Mouse (Mus musculus): ENCODE measurements around the gene Cad. TPM values are rescaled to one million over a fixed set of nuclear protein-coding genes. Genes with fewer than 3 reads are reported as not detected.
A peak's percentile ranks its signal among the peaks of the same experiment; 100 is the strongest.
"Not testable (repeated sequence)": the region's sequence is repeated elsewhere in the genome, so short reads cannot be mapped to it uniquely, and the experiment has no call there.

Gene Cad
- 11.6 and 13.5 TPM in 2 replicates for polyA plus RNA-seq (2015; fragmentation: Nextera tagmentation; extraction: Ambion mirVana)

DNA sequence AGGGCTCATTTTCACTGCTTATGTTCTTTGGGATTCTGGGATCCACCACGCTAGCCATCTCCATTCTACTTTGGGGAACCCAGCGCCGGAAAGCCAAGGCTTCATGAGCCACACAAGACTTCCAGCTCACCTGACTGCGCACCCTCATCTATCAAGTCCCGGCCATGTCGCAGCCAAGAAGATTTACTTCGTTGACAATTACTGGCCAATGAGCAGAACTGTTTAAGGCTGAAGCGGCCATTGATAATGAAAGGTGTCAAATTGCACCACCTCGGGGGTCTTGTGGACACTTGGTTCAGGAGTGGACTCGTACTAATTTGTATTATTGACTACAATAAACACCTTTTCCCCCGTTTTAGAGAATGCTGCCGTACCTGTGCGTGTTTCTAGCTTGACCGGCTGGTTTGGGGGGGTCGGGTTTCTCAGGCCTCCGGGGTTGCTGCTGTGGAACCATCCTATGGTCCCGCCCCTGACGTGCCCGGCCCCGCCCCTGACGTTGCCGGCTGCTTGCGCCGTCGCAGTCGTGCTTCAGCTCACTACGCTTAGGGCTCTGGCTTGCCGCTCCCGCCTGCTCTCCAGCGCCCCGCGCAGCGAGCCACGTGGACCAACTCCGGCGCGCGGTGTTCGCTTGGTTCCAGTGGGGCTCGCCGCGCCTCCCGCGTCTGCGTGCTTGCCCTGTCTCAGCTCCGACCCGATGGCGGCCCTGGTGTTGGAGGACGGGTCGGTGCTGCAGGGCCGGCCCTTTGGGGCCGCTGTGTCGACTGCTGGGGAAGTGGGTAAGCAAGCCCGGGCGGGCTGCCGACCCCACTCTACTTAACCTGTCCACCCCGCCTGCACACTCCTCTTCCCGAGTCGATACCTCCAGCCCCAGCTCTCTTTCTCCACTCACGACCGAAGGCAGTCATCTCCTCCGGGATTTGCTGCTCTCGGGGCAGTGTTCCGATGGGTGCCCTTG is at the start of gene Cad:
Gene Cad (plus strand): TSS at position 520 of the 955 bp plus-strand sequence.
- peak within 1 kb of the TSS; percentile 83 for H3K27ac ChIP-seq (replicated peaks)
- ATAC-seq (ENCODE audit: low FRiP score) = peak; percentile 99
- peak within 1 kb of the TSS; percentile 76 for H3K4me3 ChIP-seq (replicated peaks)
- H3K36me3 ChIP-seq = peaks cover 24% of the 10 kb centered on the region
- H3K4me1 ChIP-seq = peaks cover 27% of the 10 kb centered on the region
- H3K9ac ChIP-seq (replicated peaks) = peak within 1 kb of the TSS; percentile 79
- peak within 1 kb of the TSS; percentile 96 for H3K4me2 ChIP-seq
- H3K27me3 ChIP-seq (replicated peaks) = no peaks in the 10 kb centered on the region
- H3K9me3 ChIP-seq (replicated peaks) = no peaks in the 10 kb centered on the region
- WGBS = under 1% methylated on average over 64 of the region's 64 CpGs

- Histone ChIP-seq H3K27me3 (replicated peaks) (no peaks in the 10 kb centered on the region), H3K4me3 (replicated peaks) (no peak overlapping the region), H3K36me3 (no peaks in the 10 kb centered on the region), H3K9ac (replicated peaks) (no peak overlapping the region), H3K9me3 (replicated peaks) (no peaks in the 10 kb centered on the region), H3K4me2 (no peak overlapping the region), H3K27ac (replicated peaks) (no peak overlapping the region), H3K4me1 (no peaks in the 10 kb centered on the region)
- 76% methylated on average over 3 of the region's 3 CpGs for WGBS
- no peak for ATAC-seq (ENCODE audit: low FRiP score)
These were observed 41.8 kb upstream of the Cad start for GRCm38 (mm10) chr5:31012737-31013136.

- 75% methylated on average over 2 of the region's 2 CpGs for WGBS
- Histone ChIP-seq H3K4me3 (replicated peaks) (no peak overlapping the region), H3K27ac (replicated peaks) (no peak overlapping the region), H3K9me3 (replicated peaks) (no peaks in the 10 kb centered on the region), H3K4me1 (no peaks in the 10 kb centered on the region), H3K9ac (replicated peaks) (no peak overlapping the region), H3K27me3 (replicated peaks) (no peaks in the 10 kb centered on the region), H3K4me2 (no peak overlapping the region), H3K36me3 (no peaks in the 10 kb centered on the region)
- no peak for ATAC-seq (ENCODE audit: low FRiP score)
These were observed 38.7 kb upstream of the Cad start for GRCm38 (mm10) chr5:31015913-31016312.

GRCm38 (mm10) chr5:31021790-31022189 is 32.8 kb upstream of the Cad start:
- not testable (repeated sequence) for H3K36me3 ChIP-seq; H3K4me3 ChIP-seq (replicated peaks); ATAC-seq (ENCODE audit: low FRiP score); H3K4me2 ChIP-seq; H3K9me3 ChIP-seq (replicated peaks); H3K4me1 ChIP-seq; H3K9ac ChIP-seq (replicated peaks); H3K27me3 ChIP-seq (replicated peaks); H3K27ac ChIP-seq (replicated peaks)
- 90% methylated on average over 5 of the region's 5 CpGs for WGBS

GRCm38 (mm10) chr5:31022690-31023089 is 31.9 kb upstream of the Cad start:
- no peak overlapping the region for H3K4me2 ChIP-seq
- H3K36me3 ChIP-seq = no peaks in the 10 kb centered on the region
- no peaks in the 10 kb centered on the region for H3K4me1 ChIP-seq
- no peak overlapping the region for H3K9ac ChIP-seq (replicated peaks)
- no peak overlapping the region for H3K27ac ChIP-seq (replicated peaks)
- no peaks in the 10 kb centered on the region for H3K27me3 ChIP-seq (replicated peaks)
- H3K4me3 ChIP-seq (replicated peaks) = no peak overlapping the region
- 57% methylated on average over 1 of the region's 1 CpGs for WGBS
- ATAC-seq (ENCODE audit: low FRiP score) = no peak
- H3K9me3 ChIP-seq (replicated peaks) = no peaks in the 10 kb centered on the region

DNA sequence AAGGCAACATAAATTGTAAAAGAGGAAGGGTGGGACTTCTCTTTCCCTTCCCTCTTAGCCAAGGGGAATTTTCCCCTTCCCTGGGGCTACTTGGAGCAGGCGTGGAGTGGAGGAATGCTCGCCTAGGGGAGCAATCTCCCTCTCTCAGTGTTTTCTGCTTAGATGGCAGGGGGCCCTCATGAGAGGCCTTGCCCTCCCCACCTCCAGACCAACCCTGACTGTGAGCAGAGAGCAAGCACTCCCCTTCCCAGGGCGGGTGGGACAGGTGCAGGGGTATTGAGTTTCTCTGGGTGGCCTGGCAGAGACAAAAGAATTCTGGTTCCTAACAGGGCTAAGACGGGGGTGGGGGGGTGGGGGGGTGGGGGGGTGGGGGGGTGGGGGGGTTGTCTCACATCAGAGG is 31.3 kb upstream of the Cad start:
- Histone ChIP-seq H3K4me3 (replicated peaks) (no peak overlapping the region), H3K27me3 (replicated peaks) (no peaks in the 10 kb centered on the region), H3K9ac (replicated peaks) (no peak overlapping the region), H3K27ac (replicated peaks) (no peak overlapping the region), H3K4me2 (no peak overlapping the region), H3K36me3 (no peaks in the 10 kb centered on the region), H3K4me1 (no peaks in the 10 kb centered on the region), H3K9me3 (replicated peaks) (no peaks in the 10 kb centered on the region)
- ATAC-seq (ENCODE audit: low FRiP score) = no peak
- 13% methylated on average over 4 of the region's 4 CpGs for WGBS

- no peak overlapping the region for H3K4me3 ChIP-seq (replicated peaks)
- H3K4me1 ChIP-seq = no peaks in the 10 kb centered on the region
- H3K36me3 ChIP-seq = no peaks in the 10 kb centered on the region
- no peaks in the 10 kb centered on the region for H3K27me3 ChIP-seq (replicated peaks)
- H3K9me3 ChIP-seq (replicated peaks) = no peaks in the 10 kb centered on the region
- H3K4me2 ChIP-seq = no peak overlapping the region
- ATAC-seq (ENCODE audit: low FRiP score) = no peak
- H3K9ac ChIP-seq (replicated peaks) = no peak overlapping the region
- no peak overlapping the region for H3K27ac ChIP-seq (replicated peaks)
These were observed 29.9 kb upstream of the Cad start for GRCm38 (mm10) chr5:31024641-31025040.

DNA sequence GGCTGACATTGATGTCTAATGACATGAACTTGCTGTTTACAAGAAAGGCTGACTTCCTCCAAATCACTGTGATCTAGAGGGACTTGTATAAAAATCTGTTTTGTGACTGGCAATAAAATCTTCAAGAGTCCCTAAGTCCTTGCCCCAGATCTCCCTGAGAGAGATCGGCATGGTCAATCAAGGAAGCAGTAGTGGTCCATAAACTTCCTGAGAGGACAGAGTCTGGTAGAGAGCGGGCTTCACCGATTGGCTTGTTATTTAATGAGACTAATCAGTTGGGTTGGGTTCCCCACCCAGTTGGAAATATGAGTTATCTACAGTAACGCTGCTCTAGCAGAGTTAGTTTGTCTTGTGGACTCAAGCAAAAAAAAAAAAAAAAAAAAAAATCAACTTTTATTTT is 23.7 kb upstream of the Cad start:
- no peak overlapping the region for H3K4me2 ChIP-seq
- H3K9ac ChIP-seq (replicated peaks) = no peak overlapping the region
- no peak overlapping the region for H3K27ac ChIP-seq (replicated peaks)
- WGBS = 65% methylated on average over 4 of the region's 4 CpGs
- no peaks in the 10 kb centered on the region for H3K4me1 ChIP-seq
- no peak for ATAC-seq (ENCODE audit: low FRiP score)
- H3K36me3 ChIP-seq = peaks cover 4% of the 10 kb centered on the region
- H3K27me3 ChIP-seq (replicated peaks) = no peaks in the 10 kb centered on the region
- H3K9me3 ChIP-seq (replicated peaks) = no peaks in the 10 kb centered on the region
- no peak overlapping the region for H3K4me3 ChIP-seq (replicated peaks)

DNA sequence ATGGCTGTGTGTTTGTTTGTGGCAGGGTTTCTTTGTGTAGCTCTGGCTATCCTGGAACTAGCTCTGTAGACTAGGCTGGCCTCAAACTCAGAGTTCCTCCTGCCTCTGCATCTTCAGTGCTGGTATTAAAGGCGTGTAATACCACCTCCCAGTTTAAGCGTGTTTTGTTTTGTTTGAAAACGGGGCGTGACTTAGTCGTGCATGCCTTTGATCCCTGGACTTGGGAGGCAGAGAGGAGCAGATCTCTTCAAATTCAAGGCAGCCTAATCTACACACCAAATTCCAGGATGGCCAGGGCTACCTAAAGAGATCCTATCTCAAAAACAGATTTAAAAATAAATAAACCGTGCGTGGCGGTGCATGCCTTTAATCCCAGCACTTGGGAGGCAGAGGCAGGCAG is 23.1 kb upstream of the Cad start:
- Histone ChIP-seq H3K4me1 (no peaks in the 10 kb centered on the region), H3K27me3 (replicated peaks) (no peaks in the 10 kb centered on the region), H3K36me3 (peaks cover 10% of the 10 kb centered on the region), H3K4me2 (no peak overlapping the region), H3K9ac (replicated peaks) (no peak overlapping the region), H3K27ac (replicated peaks) (no peak overlapping the region), H3K4me3 (replicated peaks) (no peak overlapping the region), H3K9me3 (replicated peaks) (no peaks in the 10 kb centered on the region)
- no peak for ATAC-seq (ENCODE audit: low FRiP score)
- 87% methylated on average over 8 of the region's 8 CpGs for WGBS

GRCm38 (mm10) chr5:31034669-31035068 is 19.9 kb upstream of the Cad start:
- no peak overlapping the region for H3K9ac ChIP-seq (replicated peaks)
- no peaks in the 10 kb centered on the region for H3K9me3 ChIP-seq (replicated peaks)
- no peak for ATAC-seq (ENCODE audit: low FRiP score)
- H3K4me2 ChIP-seq = no peak overlapping the region
- H3K36me3 ChIP-seq = peaks cover 42% of the 10 kb centered on the region
- 91% methylated on average over 6 of the region's 6 CpGs for WGBS
- no peaks in the 10 kb centered on the region for H3K4me1 ChIP-seq
- H3K27me3 ChIP-seq (replicated peaks) = no peaks in the 10 kb centered on the region
- H3K27ac ChIP-seq (replicated peaks) = no peak overlapping the region
- H3K4me3 ChIP-seq (replicated peaks) = no peak overlapping the region

- H3K9me3 ChIP-seq (replicated peaks); ATAC-seq (ENCODE audit: low FRiP score); H3K4me1 ChIP-seq; H3K4me2 ChIP-seq; H3K9ac ChIP-seq (replicated peaks); H3K27ac ChIP-seq (replicated peaks); H3K27me3 ChIP-seq (replicated peaks); H3K4me3 ChIP-seq (replicated peaks): not testable (repeated sequence)
- WGBS = 92% methylated on average over 11 of the region's 11 CpGs
- peaks cover 61% of the 10 kb centered on the region for H3K36me3 ChIP-seq
These were observed 18.0 kb upstream of the Cad start for GRCm38 (mm10) chr5:31036556-31036955.

GRCm38 (mm10) chr5:31038171-31038845 is 16.3 kb upstream of the Cad start:
- 89% methylated on average over 7 of the region's 7 CpGs for WGBS

More at GRCm38 (mm10) chr5:31038171-31038845, 16.3 kb upstream of the Cad start:
- H3K4me1 ChIP-seq = no peaks in the 10 kb centered on the region
- no peak for ATAC-seq (ENCODE audit: low FRiP score)
- no peak overlapping the region for H3K9ac ChIP-seq (replicated peaks)
- no peak overlapping the region for H3K4me3 ChIP-seq (replicated peaks)
- H3K4me2 ChIP-seq = no peak overlapping the region
- peaks cover 76% of the 10 kb centered on the region for H3K36me3 ChIP-seq
- no peaks in the 10 kb centered on the region for H3K9me3 ChIP-seq (replicated peaks)
- no peaks in the 10 kb centered on the region for H3K27me3 ChIP-seq (replicated peaks)
- H3K27ac ChIP-seq (replicated peaks) = no peak overlapping the region

Data from neural tube, embryonic 15.5 days (tissue).